Comparison of ENCODE assay signal across 12 mouse cellular contexts in genomic region chr3:32575151-32575550, GRCm38 (mm10).
"Had no signal": no experiment of that assay in that cellular context is flagged by ENCODE, and none has a peak within 500 bp of the region (broad histone marks: within the 10 kb centered on the region; RNA-seq: fewer than 3 reads in every experiment).

No protein-coding gene starts in this region.

- H3K4me1 ChIP-seq: limb, embryonic 10.5 days; lung, embryonic 15.5 days; midbrain, embryonic 15.5 days; neural tube, embryonic 12.5 days had no signal

- H3K27ac ChIP-seq: left cerebral cortex, adult 2 months; limb, embryonic 10.5 days; liver, embryonic 13.5 days; lung, embryonic 15.5 days; macrophage; midbrain, embryonic 15.5 days; neural tube, embryonic 12.5 days had no signal

- H3K4me3 ChIP-seq: left cerebral cortex, adult 2 months; limb, embryonic 10.5 days; liver, embryonic 13.5 days; lung, embryonic 15.5 days; megakaryocyte, embryonic 14.5 days; midbrain, embryonic 15.5 days; neural tube, embryonic 12.5 days had no signal

- DNase-seq: liver, embryonic 13.5 days; liver, postnatal 0 days; lung, postnatal 14 days; right cerebral cortex, postnatal 14 days; thymus, postnatal 4 days had no signal

- H3K9ac ChIP-seq: liver, embryonic 13.5 days; liver, postnatal 0 days; lung, embryonic 15.5 days; midbrain, embryonic 15.5 days; neural tube, embryonic 12.5 days had no signal

- H3K27me3 ChIP-seq: liver, embryonic 13.5 days; lung, embryonic 15.5 days; megakaryocyte, embryonic 14.5 days; midbrain, embryonic 15.5 days; neural tube, embryonic 12.5 days had no signal
